Mouse (Mus musculus) heart, postnatal 36 days (tissue): ENCODE data around the gene Oip5. TPM values are rescaled to one million over a fixed set of nuclear protein-coding genes. Genes with fewer than 3 reads are reported as not detected.

Source experiments
- DNase-seq, 2 experiments: peaks; one replicate each; pipeline ENCODE4 v3.0.0; 2021 to 2022
- intact Hi-C: fragments of 180-260 bp; cut with DNase I; formaldehyde crosslinking; loops from one replicate; pipeline ENCODE4 v1.15.1; 2025
- total RNA-seq, 2 experiments: library from RNA; stranded (reverse); gene quantifications; 2 replicates each; pipeline ENCODE4 v1.2.3; 2021

Gene Oip5
- total RNA-seq, 2 experiments from 2014 or later = 0.24 to 0.56 TPM

DNA sequence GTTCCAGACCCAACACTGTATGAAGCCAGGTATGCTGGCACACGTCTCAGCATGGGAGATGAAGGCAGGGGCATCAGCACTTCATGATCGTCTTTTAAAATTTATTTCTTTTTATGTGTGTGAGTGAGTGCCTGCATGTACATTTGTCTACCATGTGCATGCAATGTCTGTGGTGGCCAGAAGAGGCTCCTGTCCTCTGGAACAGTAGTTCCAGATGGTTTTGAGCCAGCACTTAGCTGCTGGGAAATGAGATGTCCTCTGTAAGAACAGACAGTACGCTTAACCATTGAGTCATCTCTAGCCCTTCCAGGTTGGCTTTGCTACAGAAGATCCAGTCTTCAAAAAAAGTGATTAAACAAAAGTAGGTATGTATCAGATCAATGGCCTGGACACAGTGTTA is 27.0 kb downstream of the Oip5 start:
- intact Hi-C loops = loop anchor here (2.0 to 5.0 kb wide), 2 partner anchors 42 to 114 kb away; partner anchors contain the start of gene Ino80
- DNase-seq = no peak

GRCm38 (mm10) chr2:119587383-119587782 is 30.9 kb downstream of the Oip5 start:
- intact Hi-C loops = loop anchor here (1.0 kb wide), 1 partner anchor 45 kb away; no protein-coding TSS in a partner anchor

GRCm38 (mm10) chr2:119584282-119584681 is 34.0 kb downstream of the Oip5 start:
- DNase-seq = no peak
- intact Hi-C loops = no loop called here

More at GRCm38 (mm10) chr2:119587383-119587782, 30.9 kb downstream of the Oip5 start:
- DNase-seq = peak; percentile 32 to 75

DNA sequence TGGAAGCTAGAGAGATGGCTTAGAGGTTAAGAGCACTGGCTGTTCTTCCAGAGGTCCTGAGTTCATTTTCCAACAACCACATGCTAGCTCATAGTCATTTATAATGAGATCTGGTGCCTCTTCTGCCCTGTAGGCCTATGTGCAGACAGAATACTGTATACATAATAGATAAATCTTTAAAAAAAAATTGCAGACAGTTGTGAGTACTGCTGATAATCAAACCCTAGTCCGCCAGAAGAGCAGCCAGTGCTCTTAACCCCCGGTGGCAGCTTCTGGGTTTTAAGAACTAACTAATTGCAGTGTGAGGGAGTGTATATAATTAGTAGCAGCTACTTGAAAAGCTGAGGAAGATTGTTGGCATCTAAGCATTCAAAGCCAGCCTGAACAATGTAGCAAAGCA is 34.8 kb downstream of the Oip5 start:
- intact Hi-C loops = no loop called here
- DNase-seq = no peak

- intact Hi-C loops = no loop called here
- DNase-seq = no peak
Measured at GRCm38 (mm10) chr2:119581571-119581970, 36.7 kb downstream of the Oip5 start.

GRCm38 (mm10) chr2:119572471-119572870 is 45.8 kb downstream of the Oip5 start:
- intact Hi-C loops = no loop called here
- DNase-seq = no peak

DNA sequence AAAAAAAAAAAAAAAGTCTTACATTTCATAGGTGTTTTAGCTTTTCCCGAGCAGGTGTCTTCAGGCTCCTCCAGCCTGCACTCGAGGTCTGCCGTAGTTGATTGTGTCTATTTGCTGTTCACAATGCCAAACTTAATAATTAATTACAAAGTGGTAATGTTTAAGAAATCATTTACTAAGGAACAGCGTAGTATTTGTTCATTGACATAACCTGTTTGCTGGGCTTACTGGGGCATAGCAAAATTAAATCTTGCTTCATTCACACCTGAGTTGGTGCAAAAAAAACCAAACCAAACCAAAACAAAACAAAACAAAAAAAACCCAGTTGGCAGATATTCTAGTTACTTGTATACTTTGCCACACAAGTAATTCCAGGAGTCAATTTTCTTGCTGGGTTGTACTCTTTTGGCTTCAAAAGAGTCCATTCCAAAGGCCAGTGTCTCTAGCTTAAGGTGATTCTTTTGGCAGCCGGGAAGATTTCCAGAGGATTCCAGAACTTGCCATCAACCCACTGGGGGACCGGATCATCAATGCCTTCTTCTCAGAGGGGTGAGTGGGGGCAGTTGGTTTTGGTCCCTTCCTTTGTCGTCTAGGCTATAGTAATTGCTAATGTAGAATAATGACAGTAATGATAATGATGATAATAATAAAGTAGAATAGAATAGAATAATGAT is 52.0 kb downstream of the Oip5 start:
- no peak for DNase-seq
- intact Hi-C loops = no loop called here

DNA sequence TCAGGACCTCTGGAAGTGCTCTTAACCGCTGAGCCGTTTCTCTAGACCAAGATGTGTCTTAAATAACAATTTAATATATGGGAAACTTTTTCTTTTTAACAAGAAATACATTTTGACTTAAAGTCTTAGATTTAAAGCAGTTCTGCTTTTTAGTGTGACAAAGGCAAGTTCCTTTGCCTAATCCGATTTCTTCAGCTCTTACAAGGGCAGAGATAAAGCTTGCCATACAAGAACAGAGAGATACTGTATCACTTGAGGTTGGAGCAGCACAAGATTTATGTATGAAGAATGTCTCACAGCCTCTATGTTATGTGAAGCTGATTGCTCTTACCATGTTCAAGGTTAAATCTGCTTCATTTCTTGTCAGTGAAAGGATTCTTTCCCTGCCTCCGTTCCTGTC is 53.0 kb downstream of the Oip5 start:
- DNase-seq = no peak
- intact Hi-C loops = no loop called here

DNA sequence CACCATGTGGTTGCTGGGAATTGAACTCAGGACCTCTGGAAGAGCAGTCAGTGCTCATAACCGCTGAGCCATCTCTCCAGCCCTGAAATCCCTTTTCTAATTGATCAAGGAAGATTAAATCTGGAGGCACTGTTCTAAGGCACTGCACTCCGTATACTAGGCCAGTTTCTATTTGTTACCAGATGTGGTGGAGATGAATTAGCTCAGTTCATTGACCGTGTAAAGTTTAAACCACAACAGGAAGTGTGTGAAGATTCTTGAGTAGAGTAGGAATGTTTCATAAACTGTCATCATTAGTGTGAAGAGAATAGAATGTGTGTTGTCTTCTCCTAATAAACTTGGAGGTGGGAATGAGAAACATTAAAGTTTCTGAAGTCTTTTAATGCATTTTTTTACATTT is 56.5 kb downstream of the Oip5 start:
- intact Hi-C loops = no loop called here
- no peak for DNase-seq

Other genes with a start within 250 kb of the Oip5 start
- 10 to 100 TPM; 10.4 to 12.7 TPM for gene Ino80, start 140.8 kb downstream of the Oip5 start, total RNA-seq
- under 1 TPM; 0.06 to 0.11 TPM for gene Exd1, start 70.8 kb downstream of the Oip5 start, total RNA-seq
- gene Chp1, start 70.8 kb downstream of the Oip5 start, total RNA-seq = 10 to 100 TPM; 92.1 to 94.7 TPM
- 1 to 10 TPM; 1.7 TPM for gene Nusap1, start 171 bp downstream of the Oip5 start, total RNA-seq
- gene Ndufaf1, start 44.4 kb upstream of the Oip5 start, total RNA-seq = 10 to 100 TPM; 58.3 to 70.4 TPM
- gene Rtf1, start 56.6 kb upstream of the Oip5 start, total RNA-seq = 10 to 100 TPM; 22.9 to 24.0 TPM
- under 1 TPM; 0.38 to 0.53 TPM for gene Itpka, start 123.9 kb upstream of the Oip5 start, total RNA-seq
- not detected for gene Ltk, start 142.0 kb upstream of the Oip5 start, total RNA-seq
- gene Rpap1, start 169.1 kb upstream of the Oip5 start, total RNA-seq = 10 to 100 TPM; 13.2 to 13.4 TPM
- gene Tyro3, start 179.3 kb upstream of the Oip5 start, total RNA-seq = 1 to 10 TPM; 1.7 to 2.4 TPM